Mouse (Mus musculus) lung, adult 10 weeks (tissue): ENCODE results near the gene Sp110. TPM values are rescaled to one million over a fixed set of nuclear protein-coding genes. Genes with fewer than 3 reads are reported as not detected.

Source experiments
- polyA plus RNA-seq: library from polyadenylated mRNA; stranded (reverse); fragments of 350-450 nt; fragmentation: Illumina TruSeq; extraction: RNeasy Lipid Tissue Mini Kit (QIAGEN cat#74804); gene quantifications from one replicate; pipeline ENCODE4 v1.2.3, GENCODE M21; 2014; ENCODE audit warnings: low read depth, low replicate concordance; ENCODE audit not compliant: insufficient read depth

Sp110 gene
- polyA plus RNA-seq: 20.3 TPM

DNA sequence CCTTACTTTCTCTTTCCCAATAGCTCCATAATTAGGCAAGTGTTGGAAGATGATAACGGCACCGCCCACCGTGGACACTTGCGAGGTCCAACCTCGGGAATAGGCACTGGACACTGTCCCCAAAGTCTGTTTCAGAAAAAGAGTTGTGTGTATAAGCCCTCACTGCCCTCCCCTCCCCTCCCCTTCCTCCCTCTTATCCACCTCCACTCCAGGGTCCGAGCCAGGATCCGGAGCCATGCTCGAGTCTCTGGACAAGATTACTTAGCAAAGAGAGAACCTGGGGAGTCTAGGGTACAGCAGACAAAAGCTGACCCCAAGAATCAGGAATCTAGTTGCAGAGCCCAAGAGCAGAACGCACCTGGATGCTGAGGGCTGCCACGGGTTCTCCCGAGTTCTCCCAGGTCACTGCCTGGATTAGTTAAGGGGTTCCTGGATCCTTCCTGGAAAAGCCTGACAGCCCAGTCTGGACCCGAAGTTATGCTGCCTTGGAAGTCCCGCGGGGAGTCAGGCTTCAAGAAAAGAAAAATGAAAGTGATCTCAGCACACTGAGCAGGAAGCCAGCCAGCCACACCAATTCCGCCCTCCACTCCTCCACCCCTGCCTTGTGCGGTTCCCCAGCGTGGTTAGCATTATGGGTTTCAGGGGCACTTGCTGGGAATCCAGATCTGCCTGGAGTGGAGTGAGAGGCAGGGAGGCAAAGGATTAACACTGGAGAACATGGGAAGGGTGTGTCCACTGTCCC lies at the start of gene Sp110:
Gene Sp110 (minus strand): TSS at position 547 of the 742 bp plus-strand sequence.

DNA sequence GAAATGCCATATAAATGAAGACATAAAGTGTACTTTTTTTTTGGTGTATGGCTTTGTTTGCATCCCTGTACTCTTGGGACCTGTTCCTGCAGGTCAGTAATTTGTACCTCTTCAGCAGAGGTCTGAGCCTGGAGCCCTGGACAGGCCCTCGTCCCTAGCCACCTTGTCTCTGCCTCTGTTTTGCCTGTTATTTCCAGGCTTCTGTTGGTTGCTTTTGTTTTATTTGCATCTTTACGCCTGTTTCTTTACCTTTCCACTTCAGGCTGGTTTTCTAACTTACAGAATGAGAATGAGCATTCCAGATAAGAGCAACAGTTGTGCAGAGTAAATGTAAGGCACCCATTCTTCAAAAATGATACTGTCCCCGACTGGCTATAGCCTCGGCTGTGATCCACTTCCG lies 1.5 kb upstream of the Sp110 start, which contains the start of gene Sp140:
Gene Sp140 (plus strand): TSS at position 301 of the 400 bp plus-strand sequence.

DNA sequence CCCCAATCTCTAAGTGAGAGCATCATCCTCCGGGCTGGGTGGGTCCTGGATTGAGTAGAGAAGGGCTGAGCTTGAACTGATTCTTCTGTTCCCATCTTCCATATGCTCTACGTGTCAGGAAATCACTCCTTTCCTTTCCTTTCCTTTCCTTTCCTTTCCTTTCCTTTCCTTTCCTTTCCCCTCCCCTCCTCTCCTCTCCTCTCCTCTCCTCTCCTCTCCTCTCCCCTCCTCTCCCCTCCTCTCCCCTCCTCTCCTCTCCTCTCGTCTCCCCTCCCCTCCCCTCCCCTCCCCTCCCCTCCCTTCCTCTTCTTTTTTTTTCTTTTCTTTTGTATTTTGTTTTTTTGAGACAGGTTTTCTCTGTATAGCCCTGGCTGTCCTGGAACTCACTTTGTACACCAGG lies 23.2 kb downstream of the Sp110 start, which contains the start of gene G530012D18Rik:
Gene G530012D18Rik (plus strand): TSS at position 301 of the 400 bp plus-strand sequence.

Other genes starting within 250 kb of the Sp110 start
- not detected for gene G530012D18Rik, start 23.1 kb downstream of the Sp110 start, polyA plus RNA-seq
- gene Sp140, start 1.6 kb upstream of the Sp110 start, polyA plus RNA-seq: 14.8 TPM
- gene Sp100, start 51.2 kb upstream of the Sp110 start, polyA plus RNA-seq: 48.1 TPM
- gene A630001G21Rik, start 179.8 kb upstream of the Sp110 start, polyA plus RNA-seq: 4.8 TPM
- 60.7 TPM for gene Cab39, start 194.6 kb upstream of the Sp110 start, polyA plus RNA-seq